Mouse (Mus musculus): ENCODE measurements at regions not wholly inside any gene's neighbourhood (a gene's known extent, or its start where the extent isn't known, plus 50 kb on each side); places are given as distances from the start of the nearest gene placed in this dataset.

- in situ Hi-C loops (cut with MboI, MseI), result no loop called here
These were observed 149.3 kb upstream of the Kazn start for GRCm38 (mm10) chr4:142388476-142388875.

GRCm38 (mm10) chr4:142381168-142381567, 142.0 kb upstream of the Kazn start:
- in situ Hi-C loops (cut with MboI, MseI), result no loop called here

DNA sequence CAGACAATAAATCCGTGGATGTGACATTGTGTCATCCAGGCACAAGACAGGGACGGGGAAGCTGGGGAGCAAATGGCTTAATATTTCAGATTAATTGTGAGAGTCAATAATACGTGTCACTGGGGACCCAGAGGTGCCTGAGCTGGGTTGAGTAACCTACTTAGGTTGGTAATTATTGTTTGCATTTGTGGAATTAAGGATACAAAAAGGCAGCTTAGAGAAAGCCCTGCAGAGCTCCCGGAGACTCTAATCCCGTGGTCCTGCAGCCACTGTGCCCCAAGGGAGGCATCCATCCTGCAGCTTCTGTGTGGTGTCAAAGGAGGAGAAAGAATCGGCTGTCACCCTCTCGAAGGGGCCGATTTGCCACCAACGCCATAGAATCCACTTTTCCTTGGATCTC, 139.3 kb upstream of the Kazn start:
- in situ Hi-C loops (cut with MboI, MseI), result no loop called here

DNA sequence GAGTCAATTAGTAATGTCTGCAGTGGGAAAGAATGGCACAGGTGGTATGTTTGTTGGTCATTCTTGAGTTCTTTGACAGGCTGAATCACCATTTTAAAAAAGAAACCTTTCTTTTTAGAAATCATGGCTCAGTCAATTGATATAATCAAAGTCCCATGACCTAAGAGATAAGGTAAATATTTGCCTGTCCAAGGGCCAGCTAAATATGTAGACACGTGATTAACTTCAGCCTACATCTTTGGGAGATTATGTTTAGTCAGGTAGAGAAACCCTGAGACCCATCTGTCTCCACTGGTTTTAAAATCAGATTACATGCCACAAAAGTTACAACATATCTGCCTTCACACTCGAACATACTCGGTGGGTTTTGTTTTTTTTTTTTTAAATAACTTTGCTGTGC, 128.6 kb upstream of the Kazn start:
- in situ Hi-C loops (cut with MboI, MseI), result no loop called here

GRCm38 (mm10) chr4:142362071-142362470, 122.9 kb upstream of the Kazn start:
- in situ Hi-C loops (cut with MboI, MseI), result no loop called here

GRCm38 (mm10) chr4:142358866-142359265, 119.7 kb upstream of the Kazn start:
- in situ Hi-C loops (cut with MboI, MseI), result no loop called here

DNA sequence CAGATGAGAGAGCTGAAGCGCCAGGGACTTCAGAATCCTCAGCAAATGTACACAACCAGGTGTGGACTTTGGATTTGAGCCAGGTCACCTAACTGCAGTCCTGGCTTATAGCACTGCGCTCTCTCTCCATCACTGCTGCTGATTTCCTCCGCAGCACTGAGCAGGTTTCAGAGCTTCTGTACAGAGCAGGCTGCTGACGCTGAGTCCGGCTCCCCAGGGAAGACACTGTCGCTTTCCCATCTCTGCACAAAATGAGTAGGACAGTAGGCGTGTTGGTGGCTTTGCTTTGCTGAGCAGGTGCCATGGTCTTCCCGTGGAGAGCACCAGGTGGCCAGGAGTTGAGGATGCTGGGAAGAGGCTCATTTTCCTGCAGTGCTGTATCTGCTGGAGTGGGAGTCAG, 116.2 kb upstream of the Kazn start:
- in situ Hi-C loops (cut with MboI, MseI), result no loop called here

- in situ Hi-C loops (cut with MboI, MseI), result no loop called here
These were observed 114.3 kb upstream of the Kazn start for GRCm38 (mm10) chr4:142353526-142353925.

DNA sequence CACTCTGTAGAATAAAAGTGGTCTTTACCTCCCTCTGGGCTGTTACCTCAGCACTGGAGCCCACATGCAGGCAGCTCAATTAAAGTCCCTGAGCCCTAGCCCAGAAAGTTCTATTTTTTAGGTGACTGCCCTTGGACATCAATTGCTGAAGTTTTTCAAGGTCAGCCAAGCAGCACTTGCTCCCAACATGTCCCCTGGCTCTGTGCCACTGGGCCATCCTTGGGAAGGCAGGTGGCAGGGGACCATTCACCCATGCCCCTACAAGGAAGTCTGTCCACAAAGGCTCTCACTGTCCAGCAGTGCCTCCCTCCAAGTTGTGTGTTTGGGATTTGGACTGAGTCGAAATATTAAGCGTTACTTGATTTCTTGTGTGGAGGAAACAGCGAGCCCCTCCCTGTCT, 112.6 kb upstream of the Kazn start:
- in situ Hi-C loops (cut with MboI, MseI), result no loop called here

GRCm38 (mm10) chr4:142350986-142351385, 111.8 kb upstream of the Kazn start:
- in situ Hi-C loops (cut with MboI, MseI), result no loop called here

GRCm38 (mm10) chr4:142348910-142349309, 109.7 kb upstream of the Kazn start:
- in situ Hi-C loops (cut with MboI, MseI), result no loop called here

DNA sequence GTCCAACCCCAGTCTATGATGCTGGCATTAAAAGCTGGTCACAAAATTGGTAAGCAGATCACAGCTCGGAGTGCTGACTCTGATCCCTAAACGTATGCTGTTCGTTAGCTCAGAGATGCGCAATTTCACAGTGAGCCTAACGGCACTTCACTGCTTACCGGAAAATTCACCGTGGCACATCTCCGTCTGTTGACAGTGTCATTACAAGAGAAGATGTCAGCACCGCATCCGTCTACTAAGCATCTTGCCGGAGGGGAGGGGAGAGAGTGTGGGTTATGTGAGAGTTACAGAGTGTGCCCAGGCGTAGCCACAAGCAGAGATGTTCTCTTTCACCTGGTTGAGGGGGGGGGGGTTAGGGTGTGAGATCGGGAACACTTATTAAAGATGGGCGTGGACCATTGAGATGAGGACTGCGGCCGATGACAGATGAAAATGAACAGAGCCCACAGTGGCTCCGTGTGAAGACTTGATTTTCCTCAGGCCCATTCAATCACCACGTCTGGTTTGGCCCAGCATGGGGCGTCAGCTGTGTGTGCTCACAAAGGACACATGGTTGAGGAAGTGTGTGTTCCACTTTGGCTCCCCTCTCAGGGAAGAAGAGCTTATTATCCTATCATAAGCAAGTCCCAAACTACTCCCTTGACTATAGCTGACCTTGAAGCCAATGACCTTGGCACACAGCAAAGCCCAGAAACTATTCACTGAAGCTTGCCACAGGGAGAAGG, 103.4 kb upstream of the Kazn start:
- in situ Hi-C loops (cut with MboI, MseI), result no loop called here

DNA sequence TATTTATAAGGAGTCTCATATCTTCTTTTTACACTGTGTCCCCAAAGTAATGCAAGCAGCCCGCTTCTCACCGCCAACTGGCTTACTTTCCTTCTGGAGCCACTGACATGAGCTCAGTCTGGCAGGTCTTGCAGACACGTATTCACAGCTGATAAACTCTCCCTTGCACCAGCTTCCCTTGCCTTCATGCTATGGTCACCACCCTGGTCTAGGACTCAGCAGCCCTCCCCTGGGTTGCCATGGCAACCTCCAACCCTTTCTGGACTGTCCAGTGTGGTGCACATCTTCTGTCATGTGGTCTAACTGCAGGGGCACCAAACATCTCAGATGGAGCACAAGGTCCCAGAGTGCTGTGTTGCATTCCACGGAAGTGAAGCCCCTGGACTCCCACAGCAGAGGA, 102.1 kb upstream of the Kazn start:
- in situ Hi-C loops (cut with MboI, MseI), result no loop called here

- in situ Hi-C loops (cut with MboI, MseI), result no loop called here
These were observed 100.9 kb upstream of the Kazn start for GRCm38 (mm10) chr4:142340057-142340456.

GRCm38 (mm10) chr4:142337701-142338100, 98.5 kb upstream of the Kazn start:
- in situ Hi-C loops (cut with MboI, MseI), result no loop called here

DNA sequence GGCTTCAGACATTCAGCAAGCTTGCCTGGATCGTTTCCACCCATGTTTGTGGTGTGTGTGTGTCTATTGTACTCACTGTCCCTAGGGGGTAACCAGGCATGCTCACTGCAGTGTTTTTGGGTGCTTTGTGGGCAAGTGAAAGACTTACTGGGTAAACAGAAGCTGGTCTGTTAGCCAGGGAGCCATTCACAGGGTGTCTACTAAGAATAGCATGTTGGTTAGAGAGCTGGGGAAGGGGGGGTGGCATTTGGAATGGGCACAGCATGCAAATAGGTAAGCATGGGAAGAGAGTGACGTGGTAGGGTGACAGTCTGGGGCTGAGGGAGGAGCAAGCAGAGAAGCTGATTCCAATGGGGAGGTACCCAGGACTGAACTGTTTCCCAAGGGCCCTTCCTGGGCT, 97.7 kb upstream of the Kazn start:
- in situ Hi-C loops (cut with MboI, MseI), result no loop called here

DNA sequence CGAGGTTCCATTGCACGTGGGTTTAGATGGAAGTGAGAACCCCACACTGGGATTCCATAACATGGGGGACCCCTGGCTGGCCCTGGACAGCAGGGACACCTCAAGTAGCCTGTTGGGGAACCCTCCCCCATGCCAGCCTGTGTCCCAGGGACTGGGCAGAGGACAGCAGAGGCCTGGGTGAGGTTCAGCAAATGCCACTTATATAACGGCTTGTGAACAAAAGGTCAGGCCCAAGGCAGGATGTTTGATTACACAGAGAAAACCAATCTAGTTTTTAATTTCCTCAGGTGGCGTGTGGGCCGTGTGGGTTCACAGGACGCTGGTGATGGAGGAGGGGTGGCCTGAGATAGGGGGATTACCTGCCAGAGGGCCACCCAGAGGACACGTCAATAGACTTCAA, 94.9 kb upstream of the Kazn start:
- in situ Hi-C loops (cut with MboI, MseI), result no loop called here

DNA sequence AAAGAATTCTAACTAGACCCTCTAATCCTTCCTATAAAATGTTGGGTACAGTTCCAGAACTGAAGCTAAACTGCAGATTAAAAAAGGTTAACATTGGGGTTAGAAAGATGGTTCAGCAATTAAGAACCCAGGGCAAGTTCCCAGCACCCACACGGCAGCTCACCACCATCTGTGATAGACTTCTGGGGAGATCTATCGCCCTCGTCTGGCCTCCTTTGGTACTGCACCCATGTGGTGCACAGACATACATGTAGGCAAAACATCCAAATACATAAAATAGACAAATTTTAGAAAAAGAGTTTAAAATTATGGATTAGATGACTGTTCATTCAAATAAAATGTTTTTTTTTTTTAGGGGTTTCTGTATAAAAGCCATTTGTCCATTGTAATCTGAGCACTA, 91.4 kb upstream of the Kazn start:
- in situ Hi-C loops (cut with MboI, MseI), result no loop called here

DNA sequence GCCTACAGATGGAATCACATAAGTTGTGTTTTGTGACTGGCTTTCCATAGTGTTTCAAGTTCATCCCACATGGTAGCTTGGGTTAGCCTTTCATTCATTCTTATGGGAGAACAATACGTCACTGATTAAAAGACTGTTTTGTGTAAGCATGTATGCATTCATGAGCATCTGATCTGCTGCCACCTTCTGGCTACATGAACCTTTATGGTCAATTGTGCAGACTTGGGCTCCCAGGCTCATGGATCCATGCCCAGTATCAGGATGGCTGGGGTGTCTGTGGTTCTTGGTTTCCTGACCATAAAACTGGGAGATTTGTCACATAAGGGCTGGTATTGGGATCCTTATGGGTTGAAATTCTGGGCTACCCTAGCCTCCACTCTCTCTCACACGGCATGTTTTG, 90.4 kb upstream of the Kazn start:
- in situ Hi-C loops (cut with MboI, MseI), result no loop called here

- in situ Hi-C loops (cut with MboI, MseI), result no loop called here
These were observed 87.3 kb upstream of the Kazn start for GRCm38 (mm10) chr4:142326511-142326910.

DNA sequence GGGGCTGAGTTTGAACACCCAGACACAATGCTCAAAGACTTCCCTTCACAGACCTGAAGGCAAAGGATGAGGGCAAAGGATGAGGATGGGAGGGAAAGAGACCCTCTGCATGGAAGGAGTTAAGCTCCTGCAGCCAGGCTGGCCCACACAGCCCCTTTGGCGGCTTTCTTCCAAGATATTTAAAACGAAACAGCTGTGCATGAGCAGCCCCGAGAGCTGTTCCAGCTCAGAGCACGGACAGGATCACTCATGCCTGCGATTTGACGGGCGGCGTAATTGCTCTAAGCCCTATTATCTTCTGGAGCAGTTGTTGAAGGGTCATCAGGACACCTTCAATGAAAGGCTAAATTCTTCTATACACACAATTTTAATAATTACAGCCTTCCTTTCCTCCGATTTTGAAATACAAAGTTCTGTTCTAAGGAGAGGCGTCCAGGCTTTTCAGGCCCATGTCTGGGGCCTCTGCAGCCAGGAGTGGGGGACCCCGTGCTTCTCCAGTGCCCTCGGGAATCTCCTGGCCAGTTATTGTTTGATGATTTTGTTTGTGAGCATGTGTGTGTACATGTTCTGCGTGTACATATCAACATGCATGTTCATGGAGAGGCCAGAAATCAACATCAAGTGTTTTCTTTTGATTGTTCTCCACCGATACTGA, 82.1 kb upstream of the Kazn start:
- in situ Hi-C loops (cut with MboI, MseI), result no loop called here

GRCm38 (mm10) chr4:142310282-142310681, 71.1 kb upstream of the Kazn start:
- in situ Hi-C loops (cut with MboI, MseI), result no loop called here

DNA sequence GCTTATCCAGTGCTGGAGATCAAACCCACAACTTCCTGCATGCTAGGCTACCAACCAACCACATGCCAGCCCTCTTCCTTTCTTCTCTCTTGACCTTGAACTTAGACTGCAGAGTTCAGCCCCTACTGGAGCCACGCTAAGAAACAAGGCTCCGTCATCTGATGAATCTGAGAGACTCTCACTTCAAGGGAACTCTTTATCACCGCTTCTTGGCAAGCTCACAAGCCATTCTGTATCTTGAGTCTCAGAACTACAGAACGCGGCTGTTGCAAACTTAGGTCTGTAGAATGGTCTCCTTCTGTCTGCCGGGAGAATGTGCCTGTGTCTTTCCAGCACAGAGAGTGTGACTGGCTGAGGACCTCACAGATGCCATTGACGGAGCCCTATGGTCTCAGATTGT, 69.1 kb upstream of the Kazn start:
- in situ Hi-C loops (cut with MboI, MseI), result no loop called here

GRCm38 (mm10) chr4:142307321-142307720, 68.1 kb upstream of the Kazn start:
- in situ Hi-C loops (cut with MboI, MseI), result no loop called here

Data from T-helper 1 cell (primary cell).